Mouse (Mus musculus): ENCODE data around the gene Dohh. TPM values are rescaled to one million over a fixed set of nuclear protein-coding genes. Genes with fewer than 3 reads are reported as not detected.

Dohh gene
- polyA plus RNA-seq, 1 experiment, result 34.1 TPM

DNA sequence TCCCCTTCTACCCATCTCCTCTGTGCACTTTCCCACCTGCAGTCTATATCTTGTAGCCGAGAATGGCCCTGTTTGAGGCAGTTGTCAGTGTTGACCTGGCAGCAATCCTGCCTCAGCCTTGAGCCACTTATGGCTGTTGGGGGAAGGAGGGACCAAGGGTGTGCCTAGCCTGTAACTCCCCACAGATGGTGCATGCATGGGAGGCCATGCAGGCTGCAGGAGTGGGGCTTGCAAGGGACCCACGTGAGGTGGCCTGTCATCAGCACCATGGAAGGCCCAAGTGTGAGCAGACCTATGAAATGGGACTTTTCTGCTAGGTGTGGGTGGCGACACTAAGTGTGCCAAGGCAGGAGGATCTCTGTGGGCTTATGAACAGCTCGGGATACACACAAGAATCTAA, 19.2 kb upstream of the Dohh start:
- no peak overlapping the region for H3K4me3 ChIP-seq (replicated peaks)
- H3K27me3 ChIP-seq (ENCODE audit: control insufficient read depth), result no peaks in the 10 kb centered on the region; the same call in 1 of the 2 replicates
- peaks cover 93% of the 10 kb centered on the region for H3K4me1 ChIP-seq (ENCODE audit: control insufficient read depth)
- peaks cover 100% of the 10 kb centered on the region for H3K36me3 ChIP-seq (ENCODE audit: control insufficient read depth)
- no peak for TF ChIP-seq TAL1 (IDR thresholded peaks at IDR 0.05; ENCODE audit: low read length)
- no peak for TF ChIP-seq GATA1 (IDR thresholded peaks at IDR 0.05; ENCODE audit: low read length)
- peaks cover 2% of the 10 kb centered on the region; the same call in 1 of the 2 replicates for H3K9me3 ChIP-seq (ENCODE audit: control insufficient read depth, low read length)

DNA sequence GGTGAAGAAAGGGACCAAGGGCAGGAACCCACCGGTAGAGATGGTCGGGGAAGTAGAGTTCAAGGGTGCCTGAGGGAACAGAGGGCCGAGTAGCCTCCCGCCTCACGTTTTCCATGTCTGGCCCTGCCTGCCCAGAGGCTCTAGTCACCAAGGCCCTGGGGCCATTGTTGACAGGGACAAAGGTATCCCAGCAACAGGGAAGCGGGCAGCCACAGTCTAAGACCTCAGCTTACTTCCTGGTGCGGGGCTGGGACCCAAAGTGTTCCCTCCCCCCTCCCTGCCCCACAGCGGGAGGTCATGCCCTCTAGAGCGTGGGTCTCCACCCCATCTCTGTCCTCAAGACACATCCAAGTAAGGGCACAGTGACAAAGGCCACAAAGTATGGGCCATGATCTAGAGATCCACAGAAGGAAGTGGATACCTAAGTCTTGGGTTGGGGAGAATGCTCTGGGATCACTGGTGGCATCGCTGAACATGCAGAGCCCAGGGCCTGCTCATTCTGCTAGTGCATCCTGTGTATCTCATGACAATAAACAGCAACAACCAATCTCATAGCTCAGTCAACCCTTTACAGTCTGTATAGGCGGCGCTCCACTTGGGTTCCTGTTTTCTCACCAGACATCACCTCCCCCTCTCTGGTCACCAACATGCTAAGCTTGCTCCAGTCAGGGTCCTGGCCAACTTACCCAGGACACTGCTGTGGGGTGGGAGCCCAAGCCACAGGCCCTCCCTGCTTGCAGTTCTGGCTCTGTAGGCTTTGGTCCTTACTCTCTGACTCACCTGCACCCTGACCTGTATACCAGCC, 18.4 kb upstream of the Dohh start, which contains the start of gene 4930404N11Rik:
Gene 4930404N11Rik, minus strand, starts transcription at position 145 of the 805 bp plus-strand sequence.
- Histone ChIP-seq H3K36me3 (ENCODE audit: control insufficient read depth) (peaks cover 100% of the 10 kb centered on the region), H3K9me3 (ENCODE audit: control insufficient read depth, low read length) (peaks cover 2% of the 10 kb centered on the region; the same call in 1 of the 2 replicates), H3K4me3 (replicated peaks) (peak within 1 kb of the TSS; percentile 21), H3K4me1 (ENCODE audit: control insufficient read depth) (peaks cover 88% of the 10 kb centered on the region), H3K27me3 (ENCODE audit: control insufficient read depth) (no peaks in the 10 kb centered on the region; the same call in 1 of the 2 replicates)
- no peak for TF ChIP-seq GATA1 (IDR thresholded peaks at IDR 0.05; ENCODE audit: low read length)
- TF ChIP-seq TAL1 (IDR thresholded peaks at IDR 0.05; ENCODE audit: low read length), result no peak

DNA sequence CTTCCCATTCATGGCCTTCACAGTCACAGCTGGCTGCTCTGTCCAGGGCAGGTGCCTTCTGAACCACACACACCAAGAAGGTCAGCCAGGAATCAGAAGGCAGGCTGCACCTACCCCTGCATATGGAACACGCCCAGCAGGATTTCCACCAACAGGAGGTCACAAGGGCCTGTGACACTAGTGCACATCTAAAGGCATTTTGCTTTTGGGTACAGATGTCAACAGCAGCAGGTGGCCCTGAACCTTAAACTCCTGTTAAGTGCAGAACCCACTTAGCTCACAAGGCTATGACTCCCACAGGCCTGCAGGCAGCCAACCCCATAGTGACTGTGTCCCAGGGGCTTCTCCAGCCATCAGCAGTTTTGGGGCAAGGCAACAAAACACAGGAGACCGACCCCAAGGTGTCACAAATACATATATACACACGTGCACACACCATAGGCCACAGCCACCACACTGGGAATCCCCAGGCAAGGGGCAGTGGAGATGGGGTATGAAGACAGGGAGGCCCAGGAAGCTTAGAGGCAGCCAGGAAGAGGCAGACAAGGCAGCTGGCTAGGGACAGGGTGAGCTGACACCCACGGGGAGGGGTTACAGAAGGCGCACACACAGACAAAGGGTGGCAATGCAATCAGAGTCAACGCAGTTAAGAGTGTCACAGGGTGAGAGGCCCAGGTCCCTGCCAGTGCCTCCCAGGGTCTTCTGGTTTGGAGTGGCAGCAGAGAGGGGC, 17.6 kb upstream of the Dohh start:
- Histone ChIP-seq H3K36me3 (ENCODE audit: control insufficient read depth) (peaks cover 100% of the 10 kb centered on the region), H3K4me1 (ENCODE audit: control insufficient read depth) (peaks cover 83% of the 10 kb centered on the region), H3K9me3 (ENCODE audit: control insufficient read depth, low read length) (peaks cover 2% of the 10 kb centered on the region; the same call in 1 of the 2 replicates), H3K4me3 (replicated peaks) (no peak overlapping the region), H3K27me3 (ENCODE audit: control insufficient read depth) (no peaks in the 10 kb centered on the region; the same call in 1 of the 2 replicates)
- TF ChIP-seq TAL1 (IDR thresholded peaks at IDR 0.05; ENCODE audit: low read length), result no peak
- no peak for TF ChIP-seq GATA1 (IDR thresholded peaks at IDR 0.05; ENCODE audit: low read length)

DNA sequence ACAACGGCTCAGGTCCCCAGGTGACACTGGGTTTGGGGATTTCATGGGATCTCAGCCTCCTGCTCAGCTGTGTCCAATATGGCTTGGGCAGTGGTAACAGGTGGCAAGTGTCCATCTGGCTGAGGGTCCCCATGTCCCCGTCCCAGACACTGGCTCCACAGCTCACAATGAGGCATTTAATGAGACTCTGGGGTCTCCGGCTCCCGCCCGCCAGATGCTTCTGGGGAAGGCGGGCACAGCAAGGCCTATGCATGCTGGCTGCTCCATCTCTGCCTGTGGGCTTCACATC, 17.1 kb upstream of the Dohh start:
- Histone ChIP-seq H3K27me3 (ENCODE audit: control insufficient read depth) (no peaks in the 10 kb centered on the region; the same call in 1 of the 2 replicates), H3K9me3 (ENCODE audit: control insufficient read depth, low read length) (peaks cover 2% of the 10 kb centered on the region; the same call in 1 of the 2 replicates), H3K4me1 (ENCODE audit: control insufficient read depth) (peaks cover 83% of the 10 kb centered on the region), H3K36me3 (ENCODE audit: control insufficient read depth) (peaks cover 100% of the 10 kb centered on the region), H3K4me3 (replicated peaks) (no peak overlapping the region)
- TF ChIP-seq GATA1 (IDR thresholded peaks at IDR 0.05; ENCODE audit: low read length) (no peak), TAL1 (IDR thresholded peaks at IDR 0.05; ENCODE audit: low read length) (no peak)

DNA sequence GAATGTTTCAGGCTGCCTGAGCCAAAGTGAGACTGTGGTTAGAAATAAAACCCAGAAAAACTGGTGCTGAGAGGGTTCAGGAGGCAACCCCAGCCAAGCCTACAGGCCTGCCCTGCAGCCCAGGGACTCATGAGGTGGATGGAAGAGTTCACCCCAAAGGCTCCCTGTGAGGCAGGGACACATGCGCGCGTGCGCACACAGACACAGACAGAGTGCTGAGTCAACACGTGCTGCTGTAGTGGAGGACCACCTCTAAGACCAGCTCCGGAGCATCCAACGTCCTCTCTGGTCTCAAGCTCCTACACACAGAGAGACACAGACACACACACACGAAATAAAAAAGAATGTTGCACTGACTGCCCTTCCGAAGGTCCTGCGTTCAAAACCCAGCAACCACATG, 8.9 kb upstream of the Dohh start:
- H3K4me1 ChIP-seq (ENCODE audit: control insufficient read depth), result peaks cover 75% of the 10 kb centered on the region

DNA sequence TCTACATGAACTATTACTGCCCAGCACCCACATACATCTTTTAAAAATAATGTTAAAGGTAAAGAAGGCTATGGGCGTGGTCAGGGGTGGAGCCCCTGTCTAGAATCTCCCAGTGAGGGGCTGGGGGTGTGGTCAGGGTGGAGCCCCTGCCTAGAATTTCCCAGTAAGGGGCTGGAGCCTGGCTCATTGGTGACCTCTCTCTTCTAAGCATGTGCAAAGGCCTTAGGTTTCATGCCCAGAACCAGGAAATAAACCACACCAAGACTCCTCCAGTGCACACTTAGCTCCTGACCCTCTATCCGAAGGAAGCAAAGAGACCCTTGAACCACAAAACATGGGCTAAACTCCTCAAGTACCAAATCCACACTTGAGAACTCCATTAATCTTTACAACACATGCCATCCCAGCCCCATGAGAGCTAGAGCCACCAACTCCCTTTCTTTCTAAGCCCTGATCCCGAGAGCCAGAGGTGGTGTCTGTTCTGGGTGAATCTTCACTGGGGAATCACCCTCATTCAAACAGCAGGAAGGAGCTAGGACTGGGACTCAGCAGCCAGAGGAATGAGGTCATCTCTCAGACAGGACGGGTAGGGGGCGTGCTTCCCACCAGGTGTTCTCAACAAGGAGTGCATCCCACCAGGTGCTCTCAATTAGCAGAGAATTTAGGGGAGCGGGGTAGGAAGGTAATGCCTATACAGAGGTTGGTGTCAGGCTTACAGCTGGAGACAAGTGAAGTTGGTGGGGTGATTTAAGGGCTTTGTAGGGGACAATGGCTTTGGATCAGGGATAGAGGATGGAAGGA, 7.5 kb upstream of the Dohh start:
- peaks cover 73% of the 10 kb centered on the region for H3K36me3 ChIP-seq (ENCODE audit: control insufficient read depth)
- no peaks in the 10 kb centered on the region for H3K27me3 ChIP-seq (ENCODE audit: control insufficient read depth)
- TF ChIP-seq GATA1 (IDR thresholded peaks at IDR 0.05; ENCODE audit: low read length) (no peak), TAL1 (IDR thresholded peaks at IDR 0.05; ENCODE audit: low read length) (no peak)
- peak overlapping the region; percentile 90 for H3K4me3 ChIP-seq (replicated peaks)
- H3K9me3 ChIP-seq (ENCODE audit: control insufficient read depth, low read length), result no peaks in the 10 kb centered on the region
- H3K4me1 ChIP-seq (ENCODE audit: control insufficient read depth), result peaks cover 85% of the 10 kb centered on the region

More for the DNA sequence above, 8.9 kb upstream of the Dohh start:
- Histone ChIP-seq H3K9me3 (ENCODE audit: control insufficient read depth, low read length) (no peaks in the 10 kb centered on the region), H3K27me3 (ENCODE audit: control insufficient read depth) (no peaks in the 10 kb centered on the region; the same call in 1 of the 2 replicates), H3K4me3 (replicated peaks) (peak overlapping the region; percentile 90), H3K36me3 (ENCODE audit: control insufficient read depth) (peaks cover 83% of the 10 kb centered on the region)
- no peak for TF ChIP-seq TAL1 (IDR thresholded peaks at IDR 0.05; ENCODE audit: low read length)
- no peak for TF ChIP-seq GATA1 (IDR thresholded peaks at IDR 0.05; ENCODE audit: low read length)

DNA sequence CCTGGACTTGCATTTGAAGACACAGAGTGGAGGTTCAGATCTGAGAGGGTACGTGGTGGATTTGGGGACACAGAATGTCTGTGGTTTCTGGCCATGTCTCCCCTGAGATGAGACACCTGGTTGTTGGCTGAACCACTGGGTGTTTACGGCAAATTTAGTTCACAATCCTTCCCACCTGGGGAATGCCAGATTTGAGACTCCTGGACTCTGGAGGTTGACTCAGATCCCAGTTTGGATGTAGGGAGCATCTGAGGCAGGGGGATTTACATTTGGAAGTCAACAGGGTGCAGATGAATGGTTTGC, 6.9 kb upstream of the Dohh start:
- H3K9me3 ChIP-seq (ENCODE audit: control insufficient read depth, low read length), result no peaks in the 10 kb centered on the region
- TF ChIP-seq TAL1 (IDR thresholded peaks at IDR 0.05; ENCODE audit: low read length) (no peak), GATA1 (IDR thresholded peaks at IDR 0.05; ENCODE audit: low read length) (no peak)
- H3K4me1 ChIP-seq (ENCODE audit: control insufficient read depth), result peaks cover 85% of the 10 kb centered on the region
- peaks cover 68% of the 10 kb centered on the region for H3K36me3 ChIP-seq (ENCODE audit: control insufficient read depth)
- no peaks in the 10 kb centered on the region for H3K27me3 ChIP-seq (ENCODE audit: control insufficient read depth)
- H3K4me3 ChIP-seq (replicated peaks), result peak overlapping the region; percentile 90

DNA sequence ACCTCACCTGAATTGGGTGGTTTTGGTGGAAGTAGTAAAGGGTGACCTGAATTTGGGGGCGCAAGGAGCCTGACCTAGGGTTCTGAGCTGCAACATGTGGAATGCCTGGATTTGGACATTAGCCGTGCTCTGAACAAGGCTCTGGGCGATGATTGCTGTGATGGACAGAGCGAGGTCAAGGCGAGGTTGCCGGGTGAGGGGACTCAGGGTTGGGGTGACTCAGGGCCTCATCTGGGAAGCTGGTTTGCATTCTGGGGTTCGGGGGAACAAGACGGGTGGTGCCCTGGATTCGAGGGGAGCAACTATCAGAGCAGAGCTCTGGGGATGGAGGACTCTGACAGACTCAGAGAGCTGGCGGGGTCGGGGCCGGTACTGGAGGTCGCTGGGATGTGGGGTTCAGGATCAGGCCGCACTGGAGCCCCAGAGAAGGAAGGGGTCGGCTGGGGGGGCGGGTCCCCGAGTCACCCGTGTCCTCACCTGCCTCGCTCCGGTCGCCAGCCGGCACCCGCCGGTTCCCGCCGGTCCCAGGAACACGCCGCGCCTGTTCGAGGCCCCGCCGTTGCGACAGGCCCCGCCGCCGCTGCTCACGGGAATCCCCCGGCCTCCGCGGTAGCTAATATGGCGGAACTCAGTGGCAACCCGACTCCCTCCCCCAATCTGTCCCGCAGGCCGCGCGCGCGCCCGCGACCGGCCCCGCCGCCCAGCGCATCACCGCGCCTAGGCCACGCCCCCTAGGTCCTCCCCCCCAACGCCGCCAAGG, 6.3 kb upstream of the Dohh start, which contains the start of gene Fzr1:
Gene Fzr1, minus strand, starts transcription at position 724 of the 760 bp plus-strand sequence.
- Histone ChIP-seq H3K4me3 (replicated peaks) (peak within 1 kb of the TSS; percentile 90), H3K9me3 (ENCODE audit: control insufficient read depth, low read length) (no peaks in the 10 kb centered on the region), H3K27me3 (ENCODE audit: control insufficient read depth) (no peaks in the 10 kb centered on the region), H3K36me3 (ENCODE audit: control insufficient read depth) (peaks cover 61% of the 10 kb centered on the region), H3K4me1 (ENCODE audit: control insufficient read depth) (peaks cover 85% of the 10 kb centered on the region)
- TF ChIP-seq GATA1 (IDR thresholded peaks at IDR 0.05; ENCODE audit: low read length), result no peak
- no peak for TF ChIP-seq TAL1 (IDR thresholded peaks at IDR 0.05; ENCODE audit: low read length)
